In genomic region chr6:120109173-120109572, GRCm38 (mm10) we compare ENCODE assay signal across 9 mouse cellular contexts. TPM values are rescaled to one million over a fixed set of nuclear protein-coding genes. Genes with fewer than 3 reads are reported as not detected.
A peak's percentile ranks its signal among the peaks of the same experiment; 100 is the strongest.
DNase-seq lines count a peak whose midpoint lies in the region; ATAC-seq and TF ChIP-seq lines count a peak whose summit lies in the region.
"Had no signal": no experiment of that assay in that cellular context is flagged by ENCODE, and none has a peak within 500 bp of the region (broad histone marks: within the 10 kb centered on the region; RNA-seq: fewer than 3 reads in every experiment).

No protein-coding gene starts in this region.

- H3K4me3 ChIP-seq in hindbrain, postnatal 0 days (ENCODE audit: low read length) = no peak overlapping the region
- no peak overlapping the region for H3K4me3 ChIP-seq in hindbrain, embryonic 11.5 days (ENCODE audit: low read depth, low read length)
- no peak overlapping the region for H3K4me3 ChIP-seq in liver, postnatal 0 days (ENCODE audit: low read depth, low read length)
- H3K4me3 ChIP-seq in stomach, postnatal 0 days (ENCODE audit: low read depth, low read length) = no peak overlapping the region

- no peaks in the 10 kb centered on the region for H3K27me3 ChIP-seq in hindbrain, postnatal 0 days (ENCODE audit: insufficient read depth, low read length)
- no peaks in the 10 kb centered on the region for H3K27me3 ChIP-seq in hindbrain, embryonic 11.5 days (ENCODE audit: control insufficient read depth, insufficient read depth, low read length)
- no peaks in the 10 kb centered on the region for H3K27me3 ChIP-seq in liver, postnatal 0 days (ENCODE audit: insufficient read depth, low read length)
- no peaks in the 10 kb centered on the region for H3K27me3 ChIP-seq in stomach, postnatal 0 days (ENCODE audit: control insufficient read depth, insufficient read depth, low read length)

- no peak for TF ChIP-seq EP300 in liver, postnatal 0 days (IDR thresholded peaks at IDR 0.05; ENCODE audit: low read depth)
- no peak for TF ChIP-seq EP300 in stomach, postnatal 0 days (optimal IDR thresholded peaks at IDR 0.05)

- no peak overlapping the region for H3K4me2 ChIP-seq in hindbrain, postnatal 0 days (ENCODE audit: low read depth, low read length)
- H3K4me2 ChIP-seq in hindbrain, embryonic 11.5 days (replicated peaks; ENCODE audit: low read depth, low read length) = no peak overlapping the region
- H3K4me2 ChIP-seq in liver, postnatal 0 days (ENCODE audit: low read depth, low read length) = no peak overlapping the region
- H3K4me2 ChIP-seq in stomach, postnatal 0 days (replicated peaks; ENCODE audit: low read depth) = no peak overlapping the region

- no peak overlapping the region for H3K27ac ChIP-seq in hindbrain, postnatal 0 days
- no peak overlapping the region for H3K27ac ChIP-seq in hindbrain, embryonic 11.5 days (ENCODE audit: low read depth, low read length)
- H3K27ac ChIP-seq in liver, postnatal 0 days (ENCODE audit: low read depth) = no peak overlapping the region
- no peak overlapping the region; the same call in 1 of the 2 replicates for H3K27ac ChIP-seq in stomach, postnatal 0 days (replicated peaks)

- WGBS in hindbrain, postnatal 0 days = 16% methylated on average over 7 of the region's 7 CpGs
- 31% methylated on average over 7 of the region's 7 CpGs for WGBS in hindbrain, embryonic 11.5 days
- 46% methylated on average over 7 of the region's 7 CpGs for WGBS in liver, postnatal 0 days (ENCODE audit: insufficient replicate concordance)
- 24% methylated on average over 7 of the region's 7 CpGs for WGBS in stomach, postnatal 0 days

- H3K9ac ChIP-seq in hindbrain, postnatal 0 days (replicated peaks; ENCODE audit: low read length) = no peak overlapping the region
- no peak overlapping the region for H3K9ac ChIP-seq in hindbrain, embryonic 11.5 days (ENCODE audit: low read depth, low read length)
- H3K9ac ChIP-seq in liver, postnatal 0 days (replicated peaks) = no peak overlapping the region
- H3K9ac ChIP-seq in stomach, postnatal 0 days (ENCODE audit: low read length) = no peak overlapping the region

- no peaks in the 10 kb centered on the region for H3K9me3 ChIP-seq in hindbrain, postnatal 0 days (ENCODE audit: low read length)
- no peaks in the 10 kb centered on the region for H3K9me3 ChIP-seq in hindbrain, embryonic 11.5 days (ENCODE audit: control insufficient read depth, low read length)
- no peaks in the 10 kb centered on the region for H3K9me3 ChIP-seq in liver, postnatal 0 days (ENCODE audit: low read length)
- no peaks in the 10 kb centered on the region for H3K9me3 ChIP-seq in stomach, postnatal 0 days (ENCODE audit: control insufficient read depth, low read length)

- H3K4me1 ChIP-seq in hindbrain, postnatal 0 days (ENCODE audit: insufficient read depth, low read length) = no peaks in the 10 kb centered on the region
- H3K4me1 ChIP-seq in hindbrain, embryonic 11.5 days (replicated peaks; ENCODE audit: control insufficient read depth, insufficient read depth, low read length) = no peaks in the 10 kb centered on the region; the same call in 1 of the 2 replicates
- peaks cover 17% of the 10 kb centered on the region; the same call in 1 of the 2 replicates for H3K4me1 ChIP-seq in liver, postnatal 0 days (ENCODE audit: insufficient read depth)
- peaks cover 2% of the 10 kb centered on the region; the same call in 1 of the 2 replicates for H3K4me1 ChIP-seq in stomach, postnatal 0 days (replicated peaks; ENCODE audit: control insufficient read depth, insufficient read depth)

- 0 out of 2 replicates have a peak, but pooled peaks have one; percentile 24 for ATAC-seq in hindbrain, postnatal 0 days
- ATAC-seq in hindbrain, embryonic 11.5 days (ENCODE audit: low FRiP score) = no peak
- ATAC-seq in liver, postnatal 0 days = peak; percentile 19; the same call in 1 of the 2 replicates
- peak; percentile 46; the same call in 1 of the 2 replicates for ATAC-seq in stomach, postnatal 0 days (ENCODE audit: low FRiP score, low TSS enrichment)

- no peaks in the 10 kb centered on the region for H3K36me3 ChIP-seq in hindbrain, postnatal 0 days (ENCODE audit: insufficient read depth, low read length)
- H3K36me3 ChIP-seq in hindbrain, embryonic 11.5 days (ENCODE audit: control insufficient read depth, insufficient read depth, low read length) = no peaks in the 10 kb centered on the region
- no peaks in the 10 kb centered on the region for H3K36me3 ChIP-seq in liver, postnatal 0 days (replicated peaks; ENCODE audit: insufficient read depth, low read length)
- no peaks in the 10 kb centered on the region for H3K36me3 ChIP-seq in stomach, postnatal 0 days (ENCODE audit: control insufficient read depth, insufficient read depth, low read length)

- TF ChIP-seq CTCF in hindbrain, postnatal 0 days (IDR thresholded peaks at IDR 0.05; ENCODE audit: low read depth) = no peak
- TF ChIP-seq CTCF in liver, postnatal 0 days (IDR thresholded peaks at IDR 0.05; ENCODE audit: low read depth) = no peak
- no peak for TF ChIP-seq CTCF in stomach, postnatal 0 days (IDR thresholded peaks at IDR 0.05; ENCODE audit: low read depth)

- peak; percentile 45 for DNase-seq in hindbrain, postnatal 0 days (ENCODE audit: low spot score)
- DNase-seq in hindbrain, embryonic 11.5 days (ENCODE audit: low spot score) = no peak
- DNase-seq in brain, adult 2 months (ENCODE audit: low read depth, low spot score) = peak; percentile 96
- peak; percentile 64 for DNase-seq in gastrocnemius, postnatal 10 days
- peak; percentile 69 for DNase-seq in kidney, adult 9 months
- peak; percentile 22 for DNase-seq in liver, postnatal 0 days
- peak; percentile 27 for DNase-seq in stomach, postnatal 0 days (ENCODE audit: low spot score)
- DNase-seq in B cell, adult 2 months = no peak

RNA-seq across cellular contexts. Expression of gene Ninj2, which starts 16.0 kb away (rescaled TPM):
- total RNA-seq in hindbrain, postnatal 0 days (2014; rRNA removed) = not detected in 2 replicates
- polyA plus RNA-seq in hindbrain, postnatal 0 days (2015; fragmentation: Nextera tagmentation; extraction: Ambion mirVana) = not detected in 2 replicates
- polyA plus RNA-seq in hindbrain, embryonic 11.5 days (2014; fragmentation: Nextera tagmentation; extraction: Ambion mirVana) = not detected in 2 replicates
- not detected for total RNA-seq in gastrocnemius, postnatal 10 days (2021)
- 0.31 TPM in 1 of 2 replicates, not detected in the other for polyA plus RNA-seq in liver, postnatal 0 days (2015; fragmentation: Nextera tagmentation; extraction: Ambion mirVana)
- not detected in 2 replicates for polyA plus RNA-seq in stomach, postnatal 0 days (2015; fragmentation: Nextera tagmentation; extraction: Ambion mirVana)
- total RNA-seq: neutrophil, adult 5-6 weeks had no signal

Comparison
In these comparisons a context has a peak if more than half of its experiments do, and no peak if none do; other contexts are left out.
1. DNase-seq: peak in hindbrain, postnatal 0 days (single experiment), brain, adult 2 months (single experiment), gastrocnemius, postnatal 10 days (single experiment), kidney, adult 9 months (single experiment), liver, postnatal 0 days (single experiment) and stomach, postnatal 0 days (single experiment); none in hindbrain, embryonic 11.5 days (single experiment) and B cell, adult 2 months (0 of 2).